Mouse (Mus musculus): Measurements from ENCODE around the gene Palm3. TPM values are rescaled to one million over a fixed set of nuclear protein-coding genes. Genes with fewer than 3 reads are reported as not detected.
"Not testable (repeated sequence)": the region's sequence is repeated elsewhere in the genome, so short reads cannot be mapped to it uniquely, and the experiment has no call there.

The Palm3 gene
- total RNA-seq, 2 experiments from 2014 or later: 4.1 to 7.9 TPM

DNA sequence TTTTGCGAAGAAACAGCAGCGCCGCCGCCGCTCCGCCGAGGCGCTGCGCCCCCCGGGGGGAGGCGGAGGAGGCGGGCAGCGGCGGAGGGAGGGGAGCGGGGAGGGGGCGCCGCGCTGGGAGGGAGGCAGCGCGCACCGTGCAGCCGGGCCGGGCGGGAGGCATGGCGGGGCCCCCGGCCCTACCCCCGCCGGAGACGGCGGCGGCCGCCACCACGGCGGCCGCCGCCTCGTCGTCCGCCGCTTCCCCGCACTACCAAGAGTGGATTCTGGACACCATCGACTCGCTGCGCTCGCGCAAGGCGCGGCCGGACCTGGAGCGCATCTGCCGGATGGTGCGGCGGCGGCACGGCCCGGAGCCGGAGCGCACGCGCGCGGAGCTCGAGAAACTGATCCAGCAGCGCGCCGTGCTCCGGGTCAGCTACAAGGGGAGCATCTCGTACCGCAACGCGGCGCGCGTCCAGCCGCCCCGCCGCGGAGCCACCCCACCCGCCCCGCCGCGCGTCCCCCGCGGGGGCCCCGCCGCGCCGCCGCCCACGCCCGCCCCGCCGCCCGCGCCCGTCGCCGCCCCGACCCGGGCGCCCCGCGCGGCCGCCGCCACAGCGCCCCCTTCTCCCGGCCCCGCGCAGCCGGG is 23.6 kb upstream of the Palm3 start, which contains the start of gene Samd1:
TSS of gene Samd1 (plus strand) at position 162 of the 631 bp plus-strand sequence.
- DNase-seq (ENCODE audit: low spot score in 2 of 2): peak in 1 of 2 experiments; percentile 52

DNA sequence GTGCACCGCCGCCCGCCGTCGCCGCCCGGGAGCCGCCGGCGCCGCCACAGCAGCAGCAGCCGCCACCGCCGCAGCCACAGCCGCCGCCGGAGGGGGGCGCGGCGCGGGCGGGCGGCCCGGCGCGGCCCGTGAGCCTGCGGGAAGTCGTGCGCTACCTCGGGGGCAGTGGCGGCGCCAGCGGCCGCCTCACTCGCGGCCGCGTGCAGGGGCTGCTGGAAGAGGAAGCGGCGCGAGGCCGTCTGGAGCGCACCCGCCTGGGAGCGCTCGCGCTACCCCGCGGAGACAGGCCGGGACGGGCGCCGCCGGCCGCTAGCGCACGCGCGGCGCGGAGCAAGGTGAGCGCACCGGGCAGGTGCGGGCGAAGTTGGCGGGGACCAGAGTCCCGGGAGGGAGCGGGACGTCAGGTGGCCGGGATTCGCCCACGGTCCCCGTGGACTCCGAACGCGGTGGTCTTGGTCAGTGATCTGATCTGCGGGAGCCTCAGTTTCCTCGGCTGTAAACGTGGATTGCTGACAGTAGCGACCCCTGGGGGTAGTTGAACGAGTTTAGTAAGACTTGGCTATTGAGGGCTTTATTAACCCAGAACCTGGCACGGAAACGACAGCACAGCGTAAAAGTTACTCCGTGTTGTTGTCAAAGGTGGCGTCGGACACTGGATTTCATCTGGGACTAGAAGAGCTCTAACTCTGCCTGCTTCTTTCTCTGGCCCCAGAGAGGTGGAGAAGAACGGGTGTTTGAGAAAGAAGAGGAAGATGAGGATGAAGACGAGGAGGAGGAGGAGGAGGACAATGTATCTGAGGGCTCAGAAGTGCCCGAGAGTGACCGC is 22.8 kb upstream of the Palm3 start:
- peak; percentile 54 to 68 for DNase-seq (ENCODE audit: low spot score in 2 of 2)

DNA sequence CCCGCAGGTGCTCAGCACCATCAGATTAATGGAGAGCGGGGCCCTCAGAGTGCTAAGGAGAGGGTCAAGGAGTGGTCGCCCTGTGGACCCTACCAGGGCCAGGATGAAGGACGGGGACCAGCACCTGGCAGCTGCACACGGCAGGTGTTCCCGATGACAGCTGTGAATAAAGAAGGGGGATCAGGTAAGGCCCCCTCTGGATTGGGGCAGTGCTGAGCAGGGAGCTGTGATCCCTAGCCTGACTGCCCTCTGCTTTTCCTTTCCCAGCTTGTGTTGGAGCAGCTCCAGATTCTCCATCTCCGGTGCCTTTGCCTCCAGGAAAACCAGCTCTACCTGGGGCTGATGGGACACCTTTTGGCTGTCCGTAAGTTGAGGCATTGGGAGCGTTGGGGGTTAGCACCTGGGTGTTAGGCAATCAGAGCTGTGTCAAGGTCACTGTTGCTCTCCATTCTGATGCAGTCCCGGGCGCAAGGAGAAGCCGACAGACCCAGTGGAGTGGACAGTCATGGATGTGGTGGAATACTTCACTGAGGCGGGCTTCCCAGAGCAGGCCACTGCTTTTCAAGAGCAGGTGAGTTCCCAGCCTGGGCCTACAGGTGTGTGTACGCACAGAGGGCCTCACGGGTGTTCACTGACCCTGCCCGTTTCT is 22.1 kb upstream of the Palm3 start:
- no peak for DNase-seq (ENCODE audit: low spot score in 2 of 2)

DNA sequence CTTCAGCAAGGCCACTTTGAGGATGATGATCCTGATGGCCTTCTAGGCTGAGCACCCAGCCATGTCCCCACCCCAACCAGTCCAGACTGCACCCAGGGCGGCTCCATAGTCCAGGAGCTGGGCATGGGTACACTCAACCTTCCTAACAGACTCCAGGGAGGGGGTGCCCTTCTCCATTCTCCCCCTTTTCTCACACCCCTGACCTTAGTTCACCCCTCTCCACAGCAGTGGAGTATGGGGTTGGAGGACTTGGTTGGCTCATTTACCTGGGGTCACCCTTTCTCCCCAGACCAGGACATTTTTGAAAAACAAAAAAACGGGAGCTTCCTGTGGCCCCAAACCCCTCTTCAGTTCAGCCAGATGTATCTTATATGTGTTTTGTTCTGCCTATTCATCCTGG is 21.4 kb upstream of the Palm3 start:
- DNase-seq (ENCODE audit: low spot score in 2 of 2): no peak

DNA sequence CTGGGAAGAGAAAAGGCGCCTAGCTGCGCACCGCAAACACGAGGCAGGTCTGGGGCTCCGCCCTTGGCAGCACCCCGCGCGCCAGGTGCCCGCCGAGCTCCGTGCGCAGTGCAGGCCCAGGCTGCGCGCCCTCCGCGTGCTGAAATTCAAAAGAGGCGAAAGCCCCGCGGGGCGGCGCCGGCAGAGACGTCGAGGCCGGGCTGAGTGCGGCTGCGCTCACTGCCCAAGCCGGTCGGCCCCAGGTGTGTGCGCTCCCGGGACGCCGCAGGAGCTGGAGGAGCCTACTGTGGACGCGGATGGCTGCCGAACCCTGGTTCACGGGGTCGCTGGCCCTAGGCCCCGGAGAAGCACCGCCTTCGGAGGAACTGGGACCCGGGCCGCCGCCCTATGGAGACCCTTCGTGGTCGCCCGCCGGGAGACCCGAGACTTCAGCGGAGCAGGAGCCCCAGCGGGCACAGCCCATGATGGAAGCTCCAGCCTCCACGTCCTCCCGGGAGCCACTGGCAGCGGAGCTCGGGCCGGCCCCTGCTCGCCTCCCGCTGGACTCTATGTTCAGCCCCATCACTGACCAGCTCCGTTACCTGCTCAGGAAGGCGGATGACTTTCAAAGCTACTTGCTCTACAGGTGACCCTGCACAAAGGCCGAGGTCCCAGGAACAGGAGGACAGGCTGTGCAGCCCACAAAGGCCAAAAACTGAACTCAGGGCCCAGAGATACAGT is 19.8 kb upstream of the Palm3 start, which contains the start of gene 1700067K01Rik:
TSS of gene 1700067K01Rik (plus strand) at position 222 of the 720 bp plus-strand sequence.
- DNase-seq (ENCODE audit: low spot score in 2 of 2): no peak

DNA sequence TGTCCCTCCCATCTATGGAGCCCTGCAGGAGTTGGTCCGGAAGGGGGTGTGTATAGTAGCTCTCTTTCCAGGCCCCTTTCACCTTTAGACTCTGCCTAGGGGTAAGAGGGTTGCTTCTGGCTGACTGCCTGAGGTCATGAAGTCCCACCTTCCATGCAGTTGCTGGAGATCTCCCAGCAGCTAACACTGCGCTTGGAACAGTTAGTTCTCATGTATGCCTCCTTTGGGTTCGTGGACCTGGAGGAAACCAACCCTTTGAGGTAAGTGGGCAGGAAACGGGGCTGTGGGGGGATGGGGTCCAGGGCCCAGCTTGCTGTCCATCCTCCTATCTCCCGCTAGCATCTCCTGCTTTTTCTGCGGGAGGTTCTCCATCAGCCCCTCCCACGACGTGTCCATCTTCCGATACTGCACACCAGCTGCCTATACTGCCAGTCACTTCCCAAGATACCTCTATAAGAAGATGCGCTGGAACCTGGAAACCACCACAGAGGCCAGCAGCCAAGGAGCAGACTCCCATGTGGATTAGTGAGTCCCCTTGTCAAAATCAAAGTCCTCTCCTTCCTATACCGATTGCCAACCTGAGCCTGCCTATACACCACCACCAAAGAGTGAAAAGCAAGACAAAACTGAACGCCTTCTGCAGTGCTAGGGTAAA is 18.2 kb upstream of the Palm3 start:
- no peak for DNase-seq (ENCODE audit: low spot score in 2 of 2)

DNA sequence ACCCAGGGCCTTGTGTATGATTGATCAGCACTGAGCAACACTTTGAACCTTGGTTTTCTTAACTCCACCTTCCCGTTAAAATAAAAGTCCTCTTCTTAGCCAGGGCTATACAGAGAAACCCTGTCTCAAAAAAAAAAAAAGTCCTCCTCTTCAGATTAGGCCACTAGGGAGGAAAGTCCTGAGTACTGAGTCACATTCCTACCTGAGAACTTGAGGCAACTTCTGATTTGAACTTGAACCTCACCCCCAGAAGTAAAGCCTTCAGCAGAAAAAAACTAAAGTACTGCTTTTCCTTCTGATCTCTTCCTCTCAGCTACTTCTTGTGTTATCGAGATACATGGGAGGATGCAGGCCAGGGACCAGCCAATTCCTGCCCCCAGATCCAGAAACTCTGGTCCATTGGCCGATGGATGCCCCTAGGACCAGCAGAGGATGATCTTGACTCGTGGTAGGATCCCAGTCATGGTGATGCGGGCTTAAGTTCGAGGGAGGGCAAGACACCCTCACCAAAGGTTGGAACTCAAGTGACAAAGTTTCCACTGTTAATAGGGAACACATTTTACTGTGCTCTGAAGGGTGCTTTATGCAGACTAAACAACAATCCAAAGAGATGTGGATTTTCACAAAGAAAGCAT is 17.5 kb upstream of the Palm3 start:
- no peak for DNase-seq (ENCODE audit: low spot score in 2 of 2)

DNA sequence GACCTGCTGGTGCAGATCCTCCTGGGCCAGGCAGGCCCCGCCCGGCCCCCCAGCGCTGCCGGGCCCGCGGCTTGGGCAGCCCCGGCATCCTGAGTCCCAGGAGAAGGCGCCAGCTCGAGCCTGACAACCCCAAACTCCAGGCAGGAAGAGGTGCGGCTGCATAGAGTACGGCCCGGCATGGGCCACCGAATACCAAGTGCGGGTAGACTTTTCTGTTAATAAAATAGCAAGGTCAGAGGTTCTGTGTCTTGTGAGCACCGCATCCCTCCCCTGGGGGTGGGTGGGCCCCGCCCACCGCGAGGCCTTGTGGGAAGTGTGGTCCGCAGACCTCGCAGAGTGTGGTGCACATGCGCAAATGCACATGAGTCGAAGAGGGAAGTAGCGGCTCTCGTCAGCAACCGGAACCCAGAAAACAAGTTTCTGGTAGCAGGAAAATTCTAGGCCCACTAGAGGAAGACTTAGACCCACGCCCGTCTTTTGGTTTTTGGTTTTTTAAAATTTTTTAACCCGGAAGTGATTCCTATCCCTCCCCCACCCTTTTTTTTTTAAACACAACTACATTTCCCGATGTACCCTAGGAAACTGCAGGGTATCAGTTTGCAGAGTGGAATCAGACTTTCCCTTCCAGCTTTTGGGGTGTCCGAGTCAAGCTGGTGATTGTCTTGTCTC is 16.6 kb upstream of the Palm3 start:
- peak; percentile 93 for DNase-seq (ENCODE audit: low spot score in 2 of 2)

DNA sequence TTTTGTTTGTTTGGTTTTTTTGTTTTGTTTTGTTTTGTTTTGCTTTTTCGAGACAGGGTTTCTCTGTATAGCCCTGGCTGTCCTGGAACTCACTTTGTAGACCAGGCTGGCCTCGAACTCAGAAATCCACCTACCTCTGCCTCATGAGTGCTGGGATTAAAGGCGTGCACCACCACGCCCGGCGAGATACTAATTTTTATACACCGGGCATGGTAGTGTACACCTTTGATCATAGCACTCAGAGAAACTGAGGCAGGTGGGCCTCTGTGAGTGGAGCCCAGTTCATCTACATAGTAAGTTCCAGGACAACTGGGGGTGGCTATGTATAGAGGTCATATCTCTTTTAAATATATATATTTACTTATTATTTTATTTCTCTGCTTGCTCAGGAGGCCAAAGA is 15.8 kb upstream of the Palm3 start:
- not testable (repeated sequence) for DNase-seq (ENCODE audit: low spot score in 2 of 2)

DNA sequence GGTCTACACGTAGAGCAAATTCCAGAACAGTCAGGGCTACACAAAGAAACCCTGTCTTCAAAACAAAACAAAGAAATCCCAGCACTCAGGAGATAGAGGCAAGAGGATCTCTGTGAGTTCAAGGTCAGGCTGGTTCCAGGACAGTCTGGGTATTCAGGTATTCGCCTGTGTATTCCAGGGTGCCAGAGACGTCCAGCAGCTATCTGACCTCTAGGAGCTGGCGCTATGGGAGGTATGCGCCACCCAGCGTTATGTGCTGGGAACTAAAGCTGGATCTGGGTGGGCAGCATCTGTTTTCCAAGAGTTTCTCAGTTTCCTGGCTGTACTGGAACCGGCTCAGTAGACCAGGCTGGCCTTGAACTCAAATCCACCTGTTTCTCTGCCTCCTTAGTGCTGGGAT is 12.9 kb upstream of the Palm3 start:
- DNase-seq (ENCODE audit: low spot score in 2 of 2): no peak

DNA sequence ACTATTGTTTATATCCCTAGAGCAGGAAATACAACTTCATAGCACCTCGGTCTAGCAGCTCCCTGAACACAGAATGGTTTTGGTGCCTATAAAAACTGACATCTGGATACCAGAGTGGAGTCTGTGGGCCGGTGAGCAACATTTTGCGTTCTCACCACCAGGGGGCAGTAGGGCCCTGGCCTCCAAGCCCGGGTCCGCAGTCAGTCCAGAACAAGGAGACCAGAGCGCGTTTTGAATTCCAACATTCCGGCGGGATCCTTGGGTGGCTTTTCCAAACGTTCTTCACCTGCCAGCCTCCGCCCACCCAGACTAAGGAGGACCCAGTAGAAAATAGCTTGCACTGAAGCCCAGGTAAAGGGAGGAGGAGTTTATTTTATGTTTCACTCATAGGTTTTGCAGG is 11.4 kb upstream of the Palm3 start:
- DNase-seq (ENCODE audit: low spot score in 2 of 2): peak; percentile 83 to 85

DNA sequence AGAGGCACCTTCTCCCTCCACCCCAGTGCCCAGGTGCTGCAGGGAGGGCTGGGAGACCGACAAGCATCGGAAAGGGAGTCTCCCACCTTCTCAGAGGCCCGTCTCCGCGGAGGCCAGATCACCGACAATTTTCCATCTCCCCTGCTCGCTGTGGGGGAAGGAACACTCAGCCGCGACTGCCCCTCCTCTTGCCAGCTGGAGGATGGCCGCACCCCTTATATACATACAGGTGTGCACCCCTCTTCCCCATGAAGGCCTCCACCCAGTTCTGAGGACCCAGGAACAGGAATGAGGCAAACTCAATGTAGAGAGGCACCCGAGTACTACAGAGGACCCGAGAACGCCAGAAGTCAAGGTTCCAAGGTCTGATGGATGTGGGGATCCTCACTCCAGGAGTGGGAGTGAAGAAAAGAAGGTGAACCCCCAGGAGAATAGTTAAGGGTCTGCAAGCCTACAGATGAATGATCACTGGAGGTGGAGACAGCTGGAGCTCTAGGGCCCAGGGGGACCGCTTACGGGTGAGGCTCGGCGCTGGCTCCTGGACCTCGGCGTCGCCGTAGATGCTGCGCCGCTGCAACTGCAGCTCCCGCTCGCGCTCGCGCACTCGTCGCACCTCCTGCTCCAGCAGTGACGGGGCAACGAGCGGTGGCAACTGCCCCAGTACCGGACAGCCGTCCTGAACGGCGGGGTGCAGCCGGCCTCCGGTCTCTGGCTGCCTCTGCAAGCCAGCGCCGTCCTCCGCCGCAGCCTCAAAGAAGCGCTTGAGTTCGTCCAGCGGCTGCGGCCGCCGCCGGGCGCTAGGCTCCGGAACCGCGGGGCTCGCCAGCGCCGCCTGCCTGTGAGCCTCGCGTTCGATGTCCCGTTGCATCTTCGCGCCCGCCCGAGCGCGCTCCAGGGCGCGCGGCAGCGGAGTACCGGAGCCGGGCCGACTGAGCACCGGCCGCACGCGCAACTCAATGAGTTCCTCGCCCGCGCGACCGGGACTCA is 10.4 kb upstream of the Palm3 start:
- peak in 1 of 2 experiments; percentile 65 for DNase-seq (ENCODE audit: low spot score in 2 of 2)

DNA sequence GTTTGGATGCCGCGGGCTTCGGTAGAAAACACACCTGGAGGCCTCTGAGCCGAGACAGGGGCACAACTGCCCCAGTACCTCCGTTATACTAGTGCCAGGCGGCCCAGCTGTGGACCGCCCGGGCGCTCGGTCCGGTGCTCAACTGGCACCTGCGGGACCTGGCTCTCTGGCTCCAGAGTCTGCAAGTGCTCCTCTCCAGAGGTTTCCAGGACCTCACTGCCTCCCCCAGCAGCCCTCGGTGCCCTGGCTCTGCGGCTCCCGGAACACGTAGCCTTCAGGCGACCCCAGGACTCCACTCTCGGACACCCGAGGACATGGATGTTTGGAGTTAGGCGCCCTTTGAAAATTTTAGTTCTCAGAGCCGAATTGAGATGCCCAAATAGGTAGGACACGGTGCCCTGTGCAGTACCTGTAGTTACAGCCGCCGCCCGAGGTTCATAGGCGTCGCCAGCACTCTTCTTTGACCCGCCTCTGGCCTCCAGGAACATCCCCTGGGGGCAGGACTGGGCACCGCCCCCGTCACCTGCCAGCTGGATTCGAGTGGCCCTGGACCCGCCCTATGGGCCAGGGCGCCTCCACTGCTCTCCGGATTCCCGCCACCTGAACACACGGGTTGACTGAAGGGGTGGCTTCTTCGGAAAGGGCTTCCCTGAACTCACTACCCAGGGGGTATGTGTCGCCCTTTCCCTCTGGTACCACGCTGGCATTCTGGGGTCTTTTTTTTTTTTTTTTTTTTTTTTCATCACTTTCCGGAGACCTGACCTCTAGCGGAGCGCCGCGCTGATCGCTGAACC is 9.4 kb upstream of the Palm3 start, which contains the start of gene 2210011C24Rik:
TSS of gene 2210011C24Rik (minus strand) at position 467 of the 794 bp plus-strand sequence.
- DNase-seq (ENCODE audit: low spot score in 2 of 2): no peak

DNA sequence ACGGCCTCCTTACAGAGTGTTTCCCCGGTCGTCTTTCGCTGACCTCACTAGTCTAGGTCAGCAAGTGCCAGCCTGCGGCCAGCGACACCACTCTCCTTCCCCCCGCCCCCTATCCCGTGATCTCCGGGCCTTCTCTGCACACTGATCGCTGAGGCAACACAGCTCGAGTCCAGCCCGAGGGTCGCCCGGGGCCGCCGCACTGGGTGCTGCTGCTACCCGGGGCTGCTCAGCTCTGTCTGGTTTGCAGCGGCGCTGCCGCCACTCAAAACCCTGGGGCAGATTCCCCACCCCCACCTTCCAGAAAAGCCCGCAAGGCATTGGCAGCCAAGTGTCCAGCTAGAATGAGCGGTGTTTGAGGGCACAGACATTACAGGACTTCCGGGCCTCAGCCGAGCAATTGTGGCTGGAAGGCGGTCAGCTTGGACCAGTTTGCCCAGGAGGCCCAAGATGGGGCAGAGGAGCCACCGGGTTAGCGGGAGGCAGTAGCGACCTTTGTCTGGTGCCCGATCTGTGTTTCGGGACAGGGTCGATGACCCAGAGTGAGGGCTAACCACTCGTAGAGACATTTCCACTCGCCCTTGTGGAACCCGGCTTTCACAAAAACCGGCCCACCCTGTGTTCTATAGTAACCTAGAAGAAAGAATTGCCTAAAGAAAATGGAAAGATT is 8.6 kb upstream of the Palm3 start:
- DNase-seq (ENCODE audit: low spot score in 2 of 2): no peak

DNA sequence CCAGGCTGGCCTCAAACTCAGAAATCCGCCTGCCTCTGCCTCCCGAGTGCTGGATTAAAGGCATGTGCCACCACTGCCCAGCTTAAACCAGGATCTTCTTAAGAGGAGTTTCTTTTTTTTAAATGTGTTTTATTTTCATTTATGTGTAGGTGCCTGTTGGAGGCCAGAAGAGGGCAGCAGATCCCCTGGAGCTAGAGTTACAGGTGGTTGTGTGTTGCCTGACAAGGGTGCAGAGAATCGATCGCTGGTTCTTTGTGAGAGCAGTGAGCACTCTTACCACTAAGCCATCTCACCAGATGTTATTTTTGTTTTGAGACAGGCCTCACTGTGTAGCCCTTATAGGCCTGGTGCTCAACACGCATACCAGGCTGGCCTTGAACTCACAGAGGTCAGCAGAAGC is 5.4 kb upstream of the Palm3 start:
- DNase-seq (ENCODE audit: low spot score in 2 of 2): no peak

DNA sequence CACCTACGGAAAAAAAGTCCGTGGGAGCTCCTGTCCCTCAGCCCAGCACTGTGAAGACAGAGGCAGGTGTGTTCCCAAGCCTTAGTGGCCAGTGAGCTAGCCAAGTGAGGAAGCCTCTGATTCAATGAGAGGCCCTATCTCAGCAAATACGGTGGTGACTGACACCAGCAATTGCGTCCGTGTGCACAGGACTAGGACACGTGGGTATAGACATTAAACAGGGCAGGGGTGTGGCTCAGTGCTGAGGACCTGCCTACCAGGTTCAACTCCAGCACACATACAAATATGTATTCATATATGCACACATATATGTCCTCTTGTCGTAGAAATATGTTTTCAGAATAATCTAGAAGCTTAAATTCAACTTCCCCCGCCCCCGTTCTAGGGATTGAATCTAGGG is 1.5 kb upstream of the Palm3 start:
- DNase-seq (ENCODE audit: low spot score in 2 of 2): no peak

DNA sequence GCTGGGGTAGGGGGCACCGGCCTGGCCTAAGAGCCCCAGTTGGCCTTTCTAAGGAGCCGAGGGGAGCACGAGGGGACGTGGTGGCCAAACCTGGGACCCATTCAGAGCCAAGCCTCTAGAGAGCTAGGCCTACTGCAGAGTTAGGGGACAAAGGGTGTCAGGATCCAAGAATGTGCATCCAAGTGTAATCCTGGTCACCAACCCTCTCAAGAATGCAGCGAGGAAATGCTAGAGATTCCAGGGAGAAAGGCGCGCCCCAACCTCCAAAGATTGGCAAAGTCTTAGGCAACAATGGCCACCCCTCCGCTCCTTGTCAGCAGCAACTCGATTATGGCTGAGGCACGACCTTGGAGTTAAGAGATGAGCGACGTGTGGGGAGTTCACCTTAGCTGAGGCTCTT is 298 bp downstream of the Palm3 start:
- DNase-seq (ENCODE audit: low spot score in 2 of 2): no peak
